Mouse (Mus musculus) activated CD4-positive, CD25-positive, alpha-beta regulatory T cell, adult 9 weeks (primary cell): Measurements from ENCODE around the gene Gm20820. TPM values are rescaled to one million over a fixed set of nuclear protein-coding genes. Genes with fewer than 3 reads are reported as not detected.

Experiments
- polyA plus RNA-seq: library from polyadenylated mRNA; unstranded; fragments of 100-300 nt; shearing (Covaris generic); gene quantifications from one replicate; pipeline ENCODE4 v1.2.1, GENCODE M21; 2017

Gm20820 gene
- polyA plus RNA-seq, result not detected

DNA sequence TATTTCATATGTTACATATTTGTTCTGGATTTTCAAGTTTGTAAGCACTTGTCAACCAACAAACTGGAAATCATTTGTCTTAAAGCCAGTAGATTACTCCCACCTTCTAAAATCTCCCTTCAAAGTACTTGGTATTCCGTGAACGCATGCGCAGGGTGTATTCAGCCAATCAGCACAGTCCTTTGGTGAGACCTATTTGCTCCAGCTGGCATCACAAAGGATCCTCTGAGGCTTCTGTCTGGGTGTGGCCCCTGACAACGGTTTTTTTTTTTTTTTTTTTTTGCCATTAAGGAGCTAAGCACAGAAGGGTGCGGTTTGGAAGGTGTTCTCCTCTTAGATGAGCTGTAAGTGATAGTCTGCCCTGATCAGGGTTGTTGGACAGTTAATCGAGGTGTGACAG is at the start of gene Gm20820:
Gene Gm20820 (plus strand): TSS at position 301 of the 400 bp plus-strand sequence.

